Mouse (Mus musculus) CD4-positive helper T cell, adult 2 months (primary cell): ENCODE data around the gene Dapl1.

ENCODE experiments used
- DNase-seq: peaks from one replicate; pipeline ENCODE4 v3.0.0-alpha.2; 2012; ENCODE audit warnings: low read depth, missing footprints, low spot score

The Dapl1 gene

DNA sequence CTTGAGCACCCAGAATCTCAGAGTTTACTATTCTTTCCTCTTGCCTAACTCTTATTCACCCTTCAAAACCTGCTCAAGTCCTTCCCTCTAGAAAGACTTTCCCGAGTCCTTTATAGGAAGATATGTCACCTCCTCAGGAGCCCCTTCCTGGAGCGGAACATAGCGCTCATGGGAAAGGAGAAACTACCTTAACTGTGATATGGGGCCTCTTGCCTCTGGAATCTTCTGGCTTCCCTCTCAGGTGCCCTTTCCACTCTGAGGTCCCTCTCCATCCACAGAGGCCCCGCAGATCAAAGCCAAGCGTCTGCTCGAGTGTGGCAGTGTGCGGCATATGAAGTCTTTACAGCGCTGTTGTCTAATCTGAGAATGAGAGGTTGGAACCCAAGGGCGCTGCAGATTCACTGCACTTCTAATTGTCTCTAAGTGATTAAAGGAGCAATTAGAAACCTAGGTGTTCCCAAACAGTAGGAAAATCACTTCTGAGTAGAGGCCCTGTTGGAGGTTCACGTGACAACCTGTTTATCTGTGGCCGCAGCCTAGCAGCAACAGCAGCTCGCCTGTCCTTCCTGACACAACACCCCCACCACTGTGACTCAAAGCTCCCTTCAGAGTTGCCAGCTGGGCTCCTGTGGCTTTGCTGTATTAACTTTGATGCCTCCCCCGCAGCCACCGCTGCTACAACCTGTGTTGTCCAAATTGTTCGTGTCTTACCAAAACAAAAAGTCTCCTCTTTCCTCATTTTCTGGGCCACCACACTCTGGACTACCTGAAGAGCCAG, 49.7 kb downstream of the Dapl1 start:
- peak; percentile 18 for DNase-seq

DNA sequence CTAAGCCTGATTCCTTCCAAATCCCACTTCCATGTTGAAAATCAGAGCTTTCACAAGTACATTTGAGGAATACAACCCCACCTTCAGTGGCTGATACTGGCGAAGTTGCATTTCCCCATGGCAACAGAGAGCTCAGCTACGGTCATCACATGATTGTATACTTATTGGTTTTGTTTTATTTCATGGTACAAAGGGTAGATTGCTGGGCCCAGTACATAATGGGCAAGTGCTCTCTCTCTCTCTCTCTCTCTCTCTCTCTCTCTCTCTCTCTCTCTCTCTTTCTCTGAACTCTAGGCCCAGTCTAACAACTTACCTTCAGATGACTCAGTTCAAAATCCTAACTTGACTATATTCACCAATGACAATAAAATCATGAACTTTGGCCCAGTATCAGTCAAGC, 52.5 kb downstream of the Dapl1 start:
- DNase-seq = no peak

DNA sequence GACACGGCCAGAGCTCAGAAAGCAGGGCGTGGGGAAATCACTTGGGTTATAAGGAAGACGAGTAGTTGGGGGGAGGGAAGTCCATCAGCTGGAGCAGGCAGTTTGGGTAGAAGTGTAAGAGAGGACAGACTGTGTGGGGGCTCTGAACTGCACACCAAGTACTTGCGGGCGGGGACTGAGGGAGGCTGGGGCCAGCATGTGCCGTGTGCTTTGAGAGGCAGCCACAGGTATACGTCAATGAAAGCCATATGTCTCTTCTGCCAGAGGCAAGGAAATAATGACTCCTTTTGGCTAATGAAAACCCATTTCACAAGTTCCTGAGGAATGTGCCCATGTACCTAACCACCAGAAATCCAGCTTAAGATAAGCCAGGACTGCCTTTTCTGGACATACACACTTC, 53.6 kb downstream of the Dapl1 start:
- no peak for DNase-seq

DNA sequence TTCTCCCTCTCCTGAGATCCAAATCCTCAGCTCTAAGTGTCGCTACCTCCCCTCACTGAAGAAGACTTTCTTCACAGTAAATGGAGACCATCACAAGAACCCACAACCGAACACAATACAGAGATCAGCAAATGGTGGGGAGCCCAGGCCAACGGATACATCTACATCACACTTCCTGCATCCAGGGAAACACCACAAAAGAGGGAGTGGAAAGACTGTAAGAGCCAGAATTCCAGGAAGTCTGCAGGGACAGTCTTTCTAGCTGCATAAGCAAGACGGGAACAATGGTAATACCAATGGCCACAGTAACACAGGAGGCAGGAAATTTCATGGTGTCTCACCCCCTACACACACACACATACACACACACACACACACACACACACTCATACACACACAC, 55.3 kb downstream of the Dapl1 start:
- DNase-seq = no peak

DNA sequence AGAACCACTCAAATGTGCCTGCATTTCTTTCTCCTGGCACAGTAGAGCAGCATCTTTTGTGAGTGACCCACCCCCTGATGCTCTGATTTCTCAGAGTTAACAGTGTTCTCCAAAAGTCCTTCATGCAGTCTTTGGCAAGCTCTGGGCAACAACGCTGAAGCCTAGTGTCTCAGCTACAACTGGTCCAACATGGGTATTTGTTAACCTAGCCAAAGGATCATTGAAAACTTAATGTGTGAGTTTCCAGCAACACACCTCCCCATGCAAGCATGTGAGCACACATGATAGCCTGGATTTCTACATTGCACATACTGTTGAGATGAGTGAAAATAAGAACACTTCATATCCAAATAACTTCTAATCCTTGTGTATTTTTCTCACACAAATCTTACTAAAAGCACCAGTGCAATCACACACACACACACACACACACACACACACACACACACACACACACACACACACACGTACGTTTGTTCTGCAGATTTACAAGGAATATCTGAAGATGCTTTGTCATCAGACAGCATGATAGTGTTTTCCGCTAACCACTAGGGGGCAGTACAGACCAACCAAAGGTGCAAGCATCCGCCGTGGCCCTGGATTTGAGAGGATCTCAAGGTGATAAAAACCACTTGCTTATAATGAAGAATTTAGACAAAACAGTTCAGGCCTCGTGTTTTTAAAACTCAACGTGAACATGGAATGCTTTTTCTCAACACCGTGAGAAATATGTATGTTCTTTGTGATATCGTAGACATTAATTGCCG, 56.9 kb downstream of the Dapl1 start:
- DNase-seq = peak; percentile 75

DNA sequence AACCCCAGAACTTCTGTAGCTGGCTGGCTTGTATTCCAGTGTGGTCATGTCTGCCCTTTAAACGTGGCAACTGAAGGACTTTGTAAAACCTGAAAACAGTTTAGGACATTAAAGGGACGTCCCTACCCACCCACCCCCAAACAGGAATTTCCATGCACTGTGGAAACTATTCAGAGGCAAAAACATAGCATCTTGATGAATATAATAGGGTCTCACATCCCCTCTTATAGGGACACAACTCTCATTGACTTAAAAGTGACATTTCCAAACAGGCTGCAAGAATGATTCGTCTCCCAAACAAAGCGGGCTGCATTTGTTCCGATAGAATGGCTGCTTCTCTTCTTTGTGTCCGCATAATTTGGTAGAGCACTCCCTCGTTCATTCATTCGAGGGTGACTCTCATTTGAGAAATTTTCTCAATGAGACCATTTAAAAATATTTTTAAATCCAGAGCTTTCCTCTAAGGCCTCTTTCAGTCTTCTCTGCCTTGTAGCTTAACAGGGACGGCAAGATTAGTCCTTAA, 59.2 kb downstream of the Dapl1 start:
- no peak for DNase-seq

DNA sequence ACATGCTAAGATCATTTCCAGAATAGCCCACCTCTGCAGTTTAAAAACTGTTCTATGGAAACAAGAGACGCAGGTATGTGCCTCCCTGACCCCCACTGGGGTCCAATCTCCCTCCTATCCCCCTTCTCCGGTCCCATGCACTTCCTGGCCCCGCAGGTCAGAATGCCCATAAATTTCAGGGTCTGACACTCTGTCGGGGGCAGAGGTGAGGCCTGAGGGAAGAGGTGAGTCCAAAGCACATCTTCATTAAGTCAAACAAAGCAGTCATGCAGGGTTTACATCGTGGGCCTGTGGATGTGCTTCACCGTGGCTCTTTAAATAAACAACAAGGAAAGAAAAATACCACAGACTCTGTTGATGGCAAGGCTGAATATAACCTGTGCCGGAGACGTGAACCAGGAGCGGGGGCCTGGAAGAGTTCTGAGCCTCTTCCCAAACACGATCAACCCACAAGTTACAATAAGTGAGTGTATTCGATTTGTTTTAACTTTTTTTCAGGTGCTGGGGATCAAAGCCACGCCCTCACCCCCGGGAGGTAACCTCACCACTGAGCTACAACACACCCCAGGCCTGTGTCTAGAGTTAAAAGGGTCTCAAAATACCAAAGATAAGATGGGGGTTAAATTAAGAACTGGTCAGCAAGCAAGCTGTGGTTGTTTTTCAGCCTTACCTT, 59.9 kb downstream of the Dapl1 start:
- DNase-seq = no peak

DNA sequence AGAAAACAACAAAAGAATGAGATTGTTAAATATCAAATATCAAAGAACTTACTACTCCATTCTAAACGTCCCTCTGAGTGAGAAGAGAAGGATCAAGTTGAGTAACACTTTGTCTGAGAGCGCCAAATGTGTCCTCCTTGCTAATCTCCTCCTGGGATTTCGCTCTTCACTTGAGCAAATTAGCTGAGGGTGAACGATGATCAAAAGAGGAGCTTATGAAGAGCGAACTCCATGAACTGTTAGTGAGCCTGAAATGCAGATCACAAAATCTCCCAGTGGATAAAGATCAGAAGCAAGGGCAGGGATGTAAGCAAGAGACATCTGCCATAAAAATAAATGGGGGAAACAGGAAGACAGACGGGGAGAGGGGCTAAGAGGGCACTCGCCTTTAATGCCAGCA, 60.5 kb downstream of the Dapl1 start:
- DNase-seq = no peak

DNA sequence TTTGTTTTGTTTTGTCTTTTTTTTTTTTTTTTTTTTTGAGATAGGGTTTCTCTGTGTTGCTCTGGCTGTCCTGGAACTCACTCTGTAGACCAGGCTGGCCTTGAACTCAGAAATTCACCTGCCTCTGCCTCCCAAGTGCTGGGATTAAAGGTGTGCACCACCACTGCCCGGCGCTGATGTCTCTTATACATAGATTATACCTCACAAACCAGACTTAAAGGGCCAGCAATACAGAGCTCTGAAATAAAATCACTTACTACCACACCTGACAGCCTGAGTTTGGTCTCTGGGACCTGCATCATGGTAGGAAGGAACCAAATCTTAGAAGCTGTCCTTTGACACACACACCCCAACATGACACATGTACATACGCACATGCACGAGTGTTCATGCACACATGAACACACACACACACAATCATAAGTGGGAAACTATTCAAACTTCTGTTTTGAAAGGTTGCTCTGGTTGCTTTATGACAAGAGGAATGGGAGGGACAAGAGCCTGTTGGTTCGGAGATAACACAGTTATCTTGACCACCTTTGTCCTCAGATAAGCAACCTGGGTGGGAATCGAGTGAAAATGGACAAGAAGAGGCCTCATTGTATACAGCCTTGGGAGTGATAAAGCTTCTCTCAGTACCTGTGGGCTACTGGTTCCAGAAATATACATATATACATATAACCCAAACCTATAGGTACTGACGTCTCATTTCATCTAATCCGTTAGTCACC, 63.1 kb downstream of the Dapl1 start:
- DNase-seq = no peak

DNA sequence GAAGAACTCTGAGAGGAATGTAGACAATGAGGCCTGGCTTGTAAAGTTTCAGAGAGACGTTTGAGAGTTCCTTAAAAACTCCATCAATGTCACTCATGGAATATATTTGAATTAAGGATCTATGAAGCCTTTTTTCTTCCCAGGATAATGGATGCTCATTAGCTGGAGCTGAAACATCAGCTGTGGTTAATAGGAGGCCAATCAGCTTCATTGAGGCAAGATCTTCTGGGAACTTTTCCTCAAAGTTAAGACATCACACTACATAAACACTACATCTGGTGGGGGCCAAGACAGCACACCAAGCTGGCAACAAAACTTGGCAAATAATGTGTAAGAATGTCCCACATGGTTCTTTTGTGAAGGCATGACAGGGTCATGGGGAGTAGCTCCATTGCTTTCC, 68.3 kb downstream of the Dapl1 start:
- no peak for DNase-seq

DNA sequence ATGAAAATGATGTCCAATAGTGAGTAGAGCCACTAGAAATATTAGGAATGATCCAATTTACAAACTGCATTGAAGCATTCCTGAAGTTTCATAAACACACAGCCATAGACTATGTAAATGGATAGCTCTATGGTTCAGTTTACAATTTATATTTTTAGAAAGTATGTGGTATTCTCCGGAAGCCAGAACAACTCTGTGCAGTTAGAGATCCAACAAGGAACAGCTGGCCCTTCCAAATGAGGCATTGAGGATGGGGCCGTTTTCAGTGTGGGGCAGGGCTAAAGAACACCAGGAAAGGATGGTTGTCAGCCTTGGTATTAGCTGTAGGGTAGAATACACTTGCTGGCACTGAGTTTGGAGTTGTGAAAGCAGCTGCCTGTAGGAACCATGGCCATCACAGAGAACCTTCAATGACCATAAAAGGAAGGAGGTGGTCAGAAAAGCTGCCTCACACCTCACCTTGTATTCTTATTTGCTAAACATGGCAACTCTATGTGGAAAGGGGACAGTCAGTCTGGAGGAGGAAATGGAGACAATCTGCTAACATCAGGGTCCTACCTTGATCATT, 70.0 kb downstream of the Dapl1 start:
- no peak for DNase-seq
